Mouse (Mus musculus): ENCODE measurements around the gene Foxred1.

DNA sequence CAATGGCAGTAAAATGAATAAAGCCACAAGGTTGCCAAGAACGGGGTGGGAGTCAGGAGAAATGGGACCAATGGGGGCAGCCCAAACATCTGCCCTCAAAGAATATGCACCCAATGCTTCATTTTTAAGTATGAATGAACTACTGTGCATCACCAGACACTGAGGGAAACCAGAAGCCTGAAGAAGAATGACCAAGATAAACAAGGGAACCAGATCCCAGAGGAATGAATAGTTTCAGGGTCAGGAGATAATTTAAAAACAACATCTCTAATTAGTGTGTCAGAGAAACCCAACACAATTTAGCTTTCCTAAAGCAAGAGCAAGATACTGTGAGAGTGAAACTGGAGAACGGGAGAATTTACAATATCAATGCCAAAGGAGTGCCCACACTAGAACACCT lies 50.2 kb downstream of the Foxred1 start:
- TF ChIP-seq CTCF (IDR thresholded peaks at IDR 0.05; ENCODE audit: borderline replicate concordance, insufficient read depth, low read length) (no peak), POLR2A (IDR thresholded peaks at IDR 0.05; ENCODE audit: low read depth, low read length) (no peak)

All from embryonic fibroblast, embryonic 13.5 days (primary cell).